Mouse (Mus musculus): ENCODE data around the gene Pdzk1ip1.

DNA sequence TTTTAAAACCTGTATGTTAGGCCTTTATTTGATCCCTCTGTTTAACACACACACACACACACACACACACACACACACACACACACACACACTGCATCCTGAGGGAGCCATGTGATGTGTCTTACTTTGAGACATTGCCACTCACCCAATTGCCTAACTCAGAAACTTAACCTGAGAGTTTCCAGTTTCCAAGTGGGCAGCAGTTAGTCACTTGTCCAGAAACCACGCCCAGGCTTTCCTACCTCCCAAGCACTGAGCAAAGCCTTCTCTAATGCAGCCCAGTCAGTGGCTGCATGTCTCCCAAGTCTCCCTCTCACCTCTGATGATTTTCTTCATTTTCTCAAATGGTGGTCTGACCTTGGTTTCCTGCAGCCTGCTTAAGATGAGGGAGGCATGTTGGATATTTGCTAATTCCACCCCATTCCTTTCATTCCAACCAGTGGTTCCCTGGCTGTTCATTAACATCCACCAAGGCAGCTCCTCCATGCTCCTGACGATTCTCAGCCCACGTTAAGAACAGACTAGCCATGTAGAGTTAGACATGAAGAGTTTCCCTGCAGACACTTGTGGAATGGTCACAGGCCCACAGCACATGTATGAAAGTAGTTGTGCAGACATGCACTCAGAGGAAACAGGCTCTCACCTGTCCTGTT lies 1.6 kb upstream of the Pdzk1ip1 start:
- TF ChIP-seq ZC3H11A (IDR thresholded peaks at IDR 0.05; ENCODE audit: borderline replicate concordance, low read depth, low read length), result no peak
- TF ChIP-seq HCFC1 (IDR thresholded peaks at IDR 0.05; ENCODE audit: borderline replicate concordance, insufficient read depth, low read length), result no peak
- no peak for TF ChIP-seq CHD2 (IDR thresholded peaks at IDR 0.05; ENCODE audit: low read depth, low read length)
- TF ChIP-seq MAFK (IDR thresholded peaks at IDR 0.05; ENCODE audit: insufficient read depth, low read depth, low read length), result no peak

All from ES-E14 (cell line).